Mouse (Mus musculus) adrenal gland, adult 8-10 months (tissue): ENCODE results near the gene Terb1. TPM values are rescaled to one million over a fixed set of nuclear protein-coding genes. Genes with fewer than 3 reads are reported as not detected.
A peak's percentile ranks its signal among the peaks of the same experiment; 100 is the strongest.

Experiments
- DNase-seq: peaks from one replicate; pipeline ENCODE4 v3.0.0; 2022
- total RNA-seq, 4 experiments: library from RNA; stranded (reverse); gene quantifications; 2 replicates each; pipeline ENCODE4 v1.2.4; 2022

The Terb1 gene
- under 1 TPM in 2 of 4 experiments, not detected in 2; 0.16 to 0.52 TPM for total RNA-seq

DNA sequence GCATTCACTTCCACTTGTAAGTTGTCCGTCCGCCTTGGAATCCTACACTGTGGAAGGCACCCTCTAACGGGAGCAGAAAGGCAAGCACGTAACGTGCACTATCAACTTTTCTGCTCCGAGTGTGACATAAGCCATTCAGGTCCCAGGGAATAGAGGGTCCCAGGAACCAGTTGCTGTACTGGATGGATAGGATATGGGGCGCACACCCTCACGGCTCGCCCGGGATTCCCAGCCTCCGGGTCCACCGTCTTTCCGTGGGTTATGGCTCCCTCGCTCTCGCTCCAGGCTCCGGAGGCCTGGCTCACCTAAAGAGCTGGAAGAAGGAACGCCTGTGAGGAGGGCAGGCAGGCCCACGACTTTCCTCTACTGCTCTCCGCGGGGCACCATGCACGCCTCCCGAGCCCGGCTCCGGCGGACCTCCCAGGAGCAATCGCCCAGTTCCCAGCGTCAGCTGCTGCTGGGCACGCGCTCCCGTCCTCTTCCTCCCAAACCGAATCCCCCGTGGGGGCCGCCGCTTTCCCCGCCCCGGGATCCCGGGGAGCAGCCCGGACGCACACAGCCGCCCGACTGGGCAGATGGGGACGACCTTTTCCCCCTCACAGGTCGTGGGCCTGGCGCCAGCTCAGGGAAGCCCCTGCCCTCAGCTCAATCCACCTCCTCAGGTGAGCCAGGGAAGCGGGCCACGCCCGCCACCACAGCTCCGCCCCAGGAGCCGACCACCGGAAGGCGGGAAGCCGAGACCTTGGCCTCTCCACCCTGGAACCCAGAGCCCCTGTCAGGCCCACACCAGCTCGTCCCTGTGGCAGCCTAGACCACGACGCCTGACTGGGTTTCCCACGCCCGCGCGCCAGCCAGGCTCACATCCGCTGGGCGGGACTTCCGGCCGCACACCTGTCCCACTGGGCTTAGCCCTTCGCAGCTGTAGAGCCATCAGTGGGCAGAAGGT is at the start of gene Terb1:
Terb1 (minus strand) TSS at position 850 of the 946 bp plus-strand sequence.
- no peak for DNase-seq

- no peak for DNase-seq
Observed at GRCm38 (mm10) chr8:104557226-104557625, 47.5 kb upstream of the Terb1 start.

DNA sequence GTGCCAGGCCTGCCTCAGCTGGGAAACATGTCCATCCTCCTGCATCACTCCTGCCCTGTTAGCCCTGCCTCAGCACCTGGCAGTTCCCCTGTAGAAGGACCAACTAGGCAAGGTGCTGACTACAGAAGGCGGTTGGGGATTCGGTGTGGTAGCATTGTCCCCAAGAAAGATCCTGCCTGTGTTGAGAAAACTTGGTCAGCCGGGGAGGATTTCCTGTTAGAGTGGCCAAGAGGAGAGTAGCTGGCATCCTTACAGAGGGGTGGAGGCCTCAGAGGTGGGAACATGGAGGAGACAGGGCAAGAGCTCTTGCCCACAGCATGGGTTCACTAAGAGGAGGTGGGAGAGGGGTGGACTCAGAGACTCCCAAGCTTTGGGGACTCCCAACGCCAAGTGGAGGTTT is 45.5 kb upstream of the Terb1 start:
- DNase-seq, result no peak

DNA sequence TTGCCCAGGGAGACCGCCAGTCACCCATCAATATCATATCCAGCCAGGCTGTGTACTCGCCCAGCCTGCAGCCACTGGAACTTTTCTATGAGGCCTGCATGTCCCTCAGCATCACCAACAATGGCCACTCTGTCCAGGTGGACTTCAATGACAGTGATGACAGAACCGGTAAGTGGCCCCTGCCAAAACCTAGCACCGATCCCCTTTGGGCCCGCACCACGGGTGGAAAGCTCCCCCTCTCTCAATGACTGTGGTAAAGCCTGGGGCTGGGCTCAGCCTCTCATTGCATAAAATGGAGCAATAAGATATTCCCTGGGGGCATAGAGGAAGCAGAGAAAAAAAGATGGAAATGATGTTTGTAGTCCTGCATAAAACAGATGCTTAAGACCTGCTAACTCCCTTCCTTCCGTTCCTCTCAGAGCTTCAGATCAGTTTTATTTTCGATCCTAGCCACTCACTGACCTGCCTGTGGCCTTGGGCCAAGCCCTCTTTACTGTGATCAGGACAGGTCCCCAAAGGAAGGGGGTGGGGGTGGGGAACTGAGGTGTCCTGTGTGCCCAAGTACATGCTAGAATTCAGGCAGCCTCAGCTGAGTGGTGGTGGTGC is 33.8 kb upstream of the Terb1 start:
- DNase-seq, result no peak

DNA sequence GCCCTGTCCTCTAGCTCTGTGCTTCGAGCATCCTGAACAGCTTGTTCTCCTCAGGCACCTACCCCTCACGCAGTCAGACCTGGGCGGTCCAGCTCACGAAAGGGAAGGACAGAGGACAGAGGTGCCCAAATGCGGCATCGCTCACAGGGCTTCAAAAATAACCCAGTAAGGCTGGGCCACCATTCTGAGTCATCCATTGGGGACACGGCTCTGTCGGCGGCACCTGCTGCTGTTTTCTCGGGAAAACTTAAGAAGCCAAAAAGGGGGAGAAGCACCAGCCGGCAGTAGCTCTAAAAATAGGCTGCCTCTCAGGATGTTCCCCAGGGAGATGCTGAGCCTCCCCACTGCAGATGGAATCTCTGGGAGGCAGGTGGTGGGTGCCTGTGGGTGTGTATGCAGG is 32.5 kb upstream of the Terb1 start:
- no peak for DNase-seq

- DNase-seq, result no peak
Observed at GRCm38 (mm10) chr8:104541515-104541880, 31.8 kb upstream of the Terb1 start.

- no peak for DNase-seq
Observed at GRCm38 (mm10) chr8:104540710-104541514, 31.2 kb upstream of the Terb1 start.

DNA sequence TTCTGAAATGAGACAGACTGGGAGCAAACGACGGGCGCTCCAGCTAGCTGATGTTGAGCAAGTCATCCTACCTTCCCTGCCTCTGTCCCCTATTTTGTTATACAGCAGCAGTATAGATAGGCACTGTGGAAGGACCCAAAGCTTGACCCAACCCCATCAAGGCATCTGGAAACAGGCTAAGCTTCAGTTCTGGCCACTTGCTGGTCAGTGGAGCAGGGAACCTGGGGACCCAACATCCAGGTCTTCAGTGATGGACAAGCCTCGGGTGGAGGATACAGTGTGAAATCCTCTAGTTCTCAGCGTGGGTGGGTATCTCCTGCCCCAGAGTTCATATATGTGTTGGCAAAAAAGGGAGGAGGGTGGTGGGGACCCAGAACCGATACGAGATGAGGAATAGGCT is 30.5 kb upstream of the Terb1 start:
- DNase-seq, result no peak

- DNase-seq, result peak; percentile 42
Observed at GRCm38 (mm10) chr8:104539566-104539965, 29.9 kb upstream of the Terb1 start.

- DNase-seq, result no peak
Observed at GRCm38 (mm10) chr8:104538896-104539295, 29.2 kb upstream of the Terb1 start.

GRCm38 (mm10) chr8:104536028-104536427 is 26.3 kb upstream of the Terb1 start:
- DNase-seq, result no peak

DNA sequence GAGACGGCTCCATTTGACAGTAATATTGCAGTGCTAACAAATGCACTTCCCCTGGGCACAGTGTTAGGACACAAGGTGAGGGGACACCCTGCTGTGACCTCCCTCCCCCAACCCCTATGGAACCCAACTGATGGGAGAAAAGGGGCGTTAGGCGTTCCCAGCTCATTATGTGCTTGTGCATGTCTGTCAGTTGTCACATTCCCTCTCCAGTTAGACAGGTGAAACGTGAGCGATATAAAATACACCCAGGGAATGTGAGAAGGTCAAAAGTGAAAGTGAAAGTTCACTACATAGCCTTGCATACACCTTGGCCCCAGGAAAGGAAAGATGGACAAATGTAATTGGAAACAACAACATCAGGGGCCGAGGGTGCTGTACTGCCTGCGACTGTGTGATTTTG is 25.7 kb upstream of the Terb1 start:
- no peak for DNase-seq

GRCm38 (mm10) chr8:104534779-104535141 is 25.1 kb upstream of the Terb1 start:
- DNase-seq, result peak; percentile 36

DNA sequence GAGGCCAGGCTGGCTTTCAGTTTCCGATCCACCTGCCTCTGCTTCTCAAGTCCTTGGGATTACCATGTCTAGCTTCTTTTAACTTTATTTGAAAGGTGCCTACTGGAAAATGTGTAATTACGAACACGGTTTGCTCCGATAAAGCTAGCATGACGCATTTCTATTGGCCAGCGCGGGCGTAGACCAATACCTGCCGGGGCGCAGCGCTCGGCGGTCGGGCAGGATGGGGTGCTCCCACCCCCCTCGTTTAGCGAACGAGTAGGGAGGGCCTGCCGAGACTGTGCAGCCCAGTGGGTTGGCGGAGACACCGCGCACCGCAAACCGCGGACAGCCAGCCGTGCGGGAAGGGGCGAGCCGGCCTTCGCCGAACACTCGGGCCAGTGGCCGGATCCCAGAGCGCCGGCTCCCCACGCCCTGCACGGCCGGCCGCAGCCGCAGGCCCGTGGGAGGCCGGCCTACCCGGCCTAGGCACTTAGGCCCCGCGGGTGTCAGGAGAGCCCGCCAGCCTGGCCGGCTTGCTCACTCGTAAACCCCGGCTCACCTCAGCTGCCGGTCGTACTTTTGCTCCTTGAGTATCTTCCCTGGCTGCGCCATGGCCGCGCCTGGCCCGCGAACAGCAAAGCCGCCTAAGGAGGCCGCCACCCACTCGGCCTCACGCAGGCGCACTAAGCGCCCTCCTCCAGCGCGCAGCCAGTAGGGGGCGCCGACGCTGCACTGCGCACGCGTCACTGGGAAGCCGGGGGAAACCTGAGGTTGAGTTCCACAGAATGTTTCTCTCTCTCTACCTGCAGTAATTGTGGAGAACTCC is 24.5 kb upstream of the Terb1 start, which contains the start of the genes Nae1 and Car7:
Nae1 (minus strand) TSS at position 667 of the 808 bp plus-strand sequence.
Car7 (plus strand) TSS at position 719 of the 808 bp plus-strand sequence.
- DNase-seq, result peak; percentile 88

DNA sequence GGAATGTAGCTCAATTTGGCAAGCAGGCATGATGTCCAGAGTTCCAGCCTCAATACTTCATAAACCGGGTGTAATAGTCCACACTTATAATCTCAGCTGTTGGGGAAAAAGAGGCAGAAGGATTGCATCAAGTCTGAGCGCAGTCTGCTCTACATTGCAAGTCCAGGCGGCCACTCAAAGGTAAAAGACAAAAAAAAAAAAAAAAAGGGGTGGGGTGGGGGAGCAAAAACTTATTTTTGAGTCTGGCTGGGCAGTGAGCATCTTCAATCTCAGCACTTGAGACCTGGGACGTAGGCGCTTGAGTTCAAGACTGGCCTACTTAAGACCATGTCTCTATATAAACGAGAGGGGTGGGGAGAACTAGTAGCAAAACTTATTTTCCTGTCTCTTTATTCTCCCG is 23.8 kb upstream of the Terb1 start:
- no peak for DNase-seq

DNA sequence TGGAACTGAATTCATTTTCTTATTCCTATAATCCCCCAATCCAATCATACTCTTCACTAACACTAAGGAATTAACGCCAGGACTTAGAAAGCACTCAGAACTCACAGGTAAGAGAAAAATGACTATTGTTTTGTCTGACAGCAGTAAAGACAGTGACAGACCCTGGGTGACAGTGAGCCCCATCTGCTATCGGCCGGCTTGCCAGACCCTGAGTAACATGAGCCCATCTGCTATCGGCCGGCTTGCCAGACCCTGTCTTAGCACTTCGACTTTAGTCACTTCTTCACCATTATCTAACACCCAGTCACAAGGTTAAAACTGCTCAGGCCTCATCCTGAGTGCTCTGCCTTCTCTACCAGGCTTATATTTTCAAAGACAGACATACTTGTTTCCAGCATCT is 20.0 kb upstream of the Terb1 start:
- no peak for DNase-seq

GRCm38 (mm10) chr8:104517872-104518271 is 8.2 kb upstream of the Terb1 start:
- no peak for DNase-seq

- DNase-seq, result no peak
Observed at GRCm38 (mm10) chr8:104510134-104510533, 424 bp upstream of the Terb1 start.

DNA sequence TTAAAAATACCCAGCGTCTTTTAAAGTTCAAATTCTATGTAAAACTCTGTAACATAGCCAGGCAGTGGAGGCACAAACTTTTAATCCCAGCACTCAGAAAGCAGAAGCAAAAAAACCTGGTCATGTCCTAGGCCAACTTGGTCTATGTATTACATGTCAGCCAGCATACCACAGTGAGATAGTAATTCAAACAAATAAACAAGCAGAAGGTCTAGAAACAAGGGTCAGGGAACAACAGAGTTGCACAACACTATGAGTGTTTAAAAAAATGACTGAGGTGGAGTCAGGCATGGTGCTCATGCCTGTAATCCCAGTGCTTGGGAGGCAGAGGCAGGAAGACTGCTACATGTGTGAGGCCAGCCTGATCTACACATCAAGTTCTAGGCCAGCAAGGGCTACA is 30.6 kb downstream of the Terb1 start:
- DNase-seq, result no peak

DNA sequence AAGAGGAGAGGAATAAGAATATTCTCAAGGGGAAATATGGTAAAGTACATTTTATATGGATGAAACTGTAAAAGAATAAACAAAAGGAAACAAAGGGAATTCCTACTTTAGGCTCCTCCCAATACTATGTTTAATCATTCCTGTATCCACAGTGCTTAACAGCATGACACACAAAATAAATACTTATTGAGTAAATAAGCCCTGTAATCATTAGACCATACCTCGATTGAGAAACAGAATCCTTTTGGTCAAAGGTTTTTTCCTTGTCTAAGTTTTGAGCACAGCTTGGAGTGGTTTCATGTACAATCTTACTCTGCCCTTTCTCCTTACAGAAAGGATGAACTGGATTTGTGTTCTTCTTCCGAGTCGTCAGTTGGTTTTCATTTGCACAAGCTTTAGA is 37.2 kb downstream of the Terb1 start:
- DNase-seq, result no peak

DNA sequence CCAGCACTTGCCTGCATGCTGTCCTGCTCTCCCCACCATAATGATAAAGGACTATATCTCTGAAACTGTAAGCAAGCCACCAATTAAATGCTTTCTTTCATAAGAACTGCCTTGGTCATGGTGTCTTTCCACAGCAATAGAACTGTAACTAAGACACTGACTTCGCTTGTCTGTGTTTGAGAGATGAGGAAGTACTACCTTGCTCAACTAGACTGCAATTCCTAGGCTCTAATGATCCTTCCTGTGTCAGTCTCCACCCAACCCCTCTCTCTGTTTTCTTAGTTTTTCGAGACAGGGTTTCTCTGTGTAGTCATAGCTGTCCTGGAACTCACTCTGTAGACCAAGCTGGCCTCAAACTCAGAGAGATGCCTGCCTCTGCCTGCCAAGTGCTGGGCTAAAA is 42.2 kb downstream of the Terb1 start:
- DNase-seq, result no peak

DNA sequence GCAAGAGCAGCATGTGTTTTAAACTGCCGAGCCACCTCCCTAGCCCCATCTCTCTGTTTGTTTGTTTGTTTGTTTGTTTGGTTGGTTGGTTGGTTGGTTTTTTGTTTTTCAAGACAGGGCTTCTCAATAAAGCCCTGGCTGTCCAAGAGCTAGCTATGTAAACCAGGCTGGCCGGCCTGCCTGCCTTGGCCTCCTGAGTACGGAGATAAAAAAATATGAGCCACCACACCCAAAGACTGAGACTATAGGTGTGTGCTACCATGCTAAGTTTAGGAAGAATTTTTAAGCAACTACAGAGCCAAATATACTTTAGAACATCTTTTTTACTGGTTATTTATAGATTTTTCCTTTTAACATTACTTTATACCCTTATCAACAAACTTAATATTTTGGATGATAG is 57.5 kb downstream of the Terb1 start:
- no peak for DNase-seq
